Mouse (Mus musculus) right cerebral cortex, postnatal 4 days (tissue): ENCODE data around the gene Cfap299.

Source experiments
- DNase-seq: peaks from one replicate; pipeline ENCODE4 v3.0.0-alpha.2; 2022

Gene Cfap299

GRCm38 (mm10) chr5:98380360-98380759 is 51.3 kb downstream of the Cfap299 start:
- DNase-seq, result no peak

- no peak for DNase-seq
Measured at GRCm38 (mm10) chr5:98387054-98387453, 58.0 kb downstream of the Cfap299 start.

GRCm38 (mm10) chr5:98402165-98402564 is 73.1 kb downstream of the Cfap299 start:
- DNase-seq, result no peak

GRCm38 (mm10) chr5:98410060-98410459 is 81.0 kb downstream of the Cfap299 start:
- DNase-seq, result peak; percentile 5

- DNase-seq, result no peak
Measured at GRCm38 (mm10) chr5:98416385-98417145, 87.5 kb downstream of the Cfap299 start.

- no peak for DNase-seq
Measured at GRCm38 (mm10) chr5:98424965-98425364, 95.9 kb downstream of the Cfap299 start.

GRCm38 (mm10) chr5:98426112-98426511 is 97.0 kb downstream of the Cfap299 start:
- DNase-seq, result no peak

- no peak for DNase-seq
Measured at GRCm38 (mm10) chr5:98430060-98430459, 101.0 kb downstream of the Cfap299 start.

- DNase-seq, result no peak
Measured at GRCm38 (mm10) chr5:98438686-98439085, 109.6 kb downstream of the Cfap299 start.

GRCm38 (mm10) chr5:98446771-98447462 is 117.8 kb downstream of the Cfap299 start:
- no peak for DNase-seq

- DNase-seq, result no peak
Measured at GRCm38 (mm10) chr5:98449873-98450272, 120.8 kb downstream of the Cfap299 start.

- no peak for DNase-seq
Measured at GRCm38 (mm10) chr5:98466882-98467535, 137.9 kb downstream of the Cfap299 start.

GRCm38 (mm10) chr5:98470052-98470451 is 140.9 kb downstream of the Cfap299 start:
- no peak for DNase-seq

- DNase-seq, result no peak
Measured at GRCm38 (mm10) chr5:98476539-98476938, 147.4 kb downstream of the Cfap299 start.

GRCm38 (mm10) chr5:98477261-98477660 is 148.2 kb downstream of the Cfap299 start:
- DNase-seq, result no peak

GRCm38 (mm10) chr5:98483507-98483906 is 154.4 kb downstream of the Cfap299 start:
- no peak for DNase-seq

- no peak for DNase-seq
Measured at GRCm38 (mm10) chr5:98485189-98485588, 156.1 kb downstream of the Cfap299 start.

- no peak for DNase-seq
Measured at GRCm38 (mm10) chr5:98498317-98498716, 169.2 kb downstream of the Cfap299 start.

GRCm38 (mm10) chr5:98516214-98516613 is 187.1 kb downstream of the Cfap299 start:
- DNase-seq, result no peak

- DNase-seq, result no peak
Measured at GRCm38 (mm10) chr5:98520118-98520517, 191.0 kb downstream of the Cfap299 start.

- no peak for DNase-seq
Measured at GRCm38 (mm10) chr5:98522270-98522977, 193.3 kb downstream of the Cfap299 start.

GRCm38 (mm10) chr5:98523050-98523449 is 193.9 kb downstream of the Cfap299 start:
- DNase-seq, result no peak

- no peak for DNase-seq
Measured at GRCm38 (mm10) chr5:98523783-98524182, 194.7 kb downstream of the Cfap299 start.
